Mouse (Mus musculus) megakaryocyte, embryonic 14.5 days (primary cell): ENCODE results near the gene Tmcc3.

Experiments
- FLI1 ChIP-seq: IDR thresholded peaks from 2 replicates; pipeline ENCODE4 v1.6.1; 2012; ENCODE audit warnings: low read length, inconsistent platforms, mixed read lengths
- GATA1 ChIP-seq: IDR thresholded peaks from 3 replicates; pipeline ENCODE4 v1.6.1; 2012; ENCODE audit warnings: mixed read lengths, low read length, inconsistent platforms, borderline replicate concordance

- TF ChIP-seq GATA1 (no peak), FLI1 (no peak)
Measured at GRCm38 (mm10) chr10:94332358-94333137, 20.8 kb downstream of the Tmcc3 start.
